Mouse (Mus musculus): ENCODE results near the gene Dnm1. TPM values are rescaled to one million over a fixed set of nuclear protein-coding genes. Genes with fewer than 3 reads are reported as not detected.
A peak's percentile ranks its signal among the peaks of the same experiment; 100 is the strongest.

The Dnm1 gene
- total and polyA plus RNA-seq, 2 experiments: 0.09 to 0.60 TPM

DNA sequence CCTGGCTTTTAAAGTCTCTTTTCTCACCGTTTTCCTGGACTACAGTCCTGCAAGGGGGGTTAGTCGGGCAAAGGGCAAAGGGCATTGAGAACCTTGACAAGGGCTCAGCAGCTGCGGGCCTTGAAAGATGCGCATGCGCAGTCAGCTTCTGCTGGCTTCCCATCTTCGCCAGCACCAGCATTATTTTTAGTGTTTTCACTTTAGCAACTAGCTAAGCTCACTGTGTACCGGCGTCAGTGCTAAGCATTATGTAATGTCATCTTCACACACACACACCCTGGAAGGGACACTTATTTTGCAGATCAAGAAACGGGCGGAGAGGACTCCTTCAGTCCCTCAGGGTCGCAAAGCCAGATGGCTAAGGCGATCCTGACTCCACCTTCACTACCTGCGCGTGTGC lies 7.6 kb upstream of the Dnm1 start:
- peaks cover 3% of the 10 kb centered on the region; the same call in 1 of the 2 replicates for H3K79me2 ChIP-seq (ENCODE audit: control insufficient read depth, insufficient read depth, low read length)
- H3K4me1 ChIP-seq (ENCODE audit: control insufficient read depth, insufficient read depth, low read length): peaks cover 7% of the 10 kb centered on the region; the same call in 1 of the 2 replicates
- TF ChIP-seq CTCF (IDR thresholded peaks at IDR 0.05; ENCODE audit: low read depth, low read length) (no peak), POLR2A (IDR thresholded peaks at IDR 0.05; ENCODE audit: extremely low read depth, insufficient read depth, low read length) (no peak)
- no peaks in the 10 kb centered on the region for H3K36me3 ChIP-seq (ENCODE audit: control insufficient read depth, insufficient read depth, low read length)
- peak; percentile 90 for DNase-seq (ENCODE audit: extremely low read depth, low read depth, low spot score)
- peak overlapping the region; percentile 46 for H3K4me3 ChIP-seq (ENCODE audit: insufficient read depth, low read depth, low read length)
- H3K9ac ChIP-seq (ENCODE audit: low read depth, low read length): peak overlapping the region; percentile 61
- H3K27ac ChIP-seq (replicated peaks; ENCODE audit: insufficient read depth, low read depth, low read length): peak overlapping the region; percentile 93
- WGBS: 3% methylated on average over 14 of the region's 14 CpGs
- no peaks in the 10 kb centered on the region for H3K27me3 ChIP-seq (ENCODE audit: control insufficient read depth, insufficient read depth, low read length)

DNA sequence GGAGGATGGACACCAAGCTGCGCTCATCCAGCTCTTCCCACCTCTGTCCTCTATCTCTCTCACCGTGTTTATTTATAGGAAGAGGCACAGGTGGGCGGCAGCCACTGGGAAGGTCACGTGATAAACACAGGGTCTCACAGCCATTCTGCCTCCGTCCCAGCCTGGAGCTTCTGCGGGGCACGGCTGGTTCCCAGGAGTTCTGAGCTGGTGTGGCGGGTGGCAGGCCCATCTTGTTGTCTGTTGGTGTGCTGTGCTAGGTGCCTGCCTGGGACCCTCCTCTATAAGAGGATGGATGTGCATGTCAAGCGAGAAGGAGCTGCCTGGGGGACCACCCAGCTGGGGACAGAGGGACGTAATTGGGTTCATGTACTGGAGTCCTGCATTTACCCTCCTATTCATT lies 5.2 kb upstream of the Dnm1 start:
- peaks cover 4% of the 10 kb centered on the region; the same call in 1 of the 2 replicates for H3K4me1 ChIP-seq (ENCODE audit: control insufficient read depth, insufficient read depth, low read length)
- no peaks in the 10 kb centered on the region for H3K27me3 ChIP-seq (ENCODE audit: control insufficient read depth, insufficient read depth, low read length)
- no peaks in the 10 kb centered on the region for H3K79me2 ChIP-seq (ENCODE audit: control insufficient read depth, insufficient read depth, low read length)
- no peak overlapping the region for H3K9ac ChIP-seq (ENCODE audit: low read depth, low read length)
- no peak overlapping the region for H3K4me3 ChIP-seq (ENCODE audit: insufficient read depth, low read depth, low read length)
- H3K27ac ChIP-seq (replicated peaks; ENCODE audit: insufficient read depth, low read depth, low read length): no peak overlapping the region
- WGBS: 84% methylated on average over 10 of the region's 10 CpGs
- H3K36me3 ChIP-seq (ENCODE audit: control insufficient read depth, insufficient read depth, low read length): no peaks in the 10 kb centered on the region
- TF ChIP-seq CTCF (IDR thresholded peaks at IDR 0.05; ENCODE audit: low read depth, low read length): no peak
- TF ChIP-seq POLR2A (IDR thresholded peaks at IDR 0.05; ENCODE audit: extremely low read depth, insufficient read depth, low read length): no peak
- DNase-seq (ENCODE audit: extremely low read depth, low read depth, low spot score): no peak

DNA sequence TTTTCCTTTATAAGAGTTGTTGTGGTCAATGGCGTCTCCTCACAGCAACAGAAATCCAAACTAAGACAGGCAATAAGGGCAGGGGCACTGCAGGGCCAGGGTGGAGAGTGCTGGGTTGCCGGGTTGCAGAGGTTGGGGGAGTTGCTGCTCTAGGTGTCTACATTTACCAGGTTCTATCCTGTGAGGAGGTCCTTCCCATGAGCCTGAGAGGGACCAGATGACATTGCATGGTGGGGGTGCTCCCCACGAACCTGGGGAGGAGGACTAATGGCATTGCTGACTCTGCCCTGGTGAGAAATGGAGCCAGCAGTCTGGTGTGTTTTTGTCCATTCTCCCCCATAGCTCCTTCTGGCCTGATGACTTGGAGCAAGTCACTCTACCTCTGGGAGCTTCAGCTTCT lies 4.6 kb upstream of the Dnm1 start:
- Histone ChIP-seq H3K4me3 (ENCODE audit: insufficient read depth, low read depth, low read length) (no peak overlapping the region), H3K9ac (ENCODE audit: low read depth, low read length) (no peak overlapping the region), H3K79me2 (ENCODE audit: control insufficient read depth, insufficient read depth, low read length) (no peaks in the 10 kb centered on the region), H3K27ac (replicated peaks; ENCODE audit: insufficient read depth, low read depth, low read length) (no peak overlapping the region), H3K27me3 (ENCODE audit: control insufficient read depth, insufficient read depth, low read length) (peaks cover 3% of the 10 kb centered on the region; the same call in 1 of the 2 replicates), H3K4me1 (ENCODE audit: control insufficient read depth, insufficient read depth, low read length) (peaks cover 4% of the 10 kb centered on the region; the same call in 1 of the 2 replicates), H3K36me3 (ENCODE audit: control insufficient read depth, insufficient read depth, low read length) (no peaks in the 10 kb centered on the region)
- no peak for DNase-seq (ENCODE audit: extremely low read depth, low read depth, low spot score)
- 76% methylated on average over 3 of the region's 3 CpGs for WGBS
- TF ChIP-seq POLR2A (IDR thresholded peaks at IDR 0.05; ENCODE audit: extremely low read depth, insufficient read depth, low read length): no peak
- no peak for TF ChIP-seq CTCF (IDR thresholded peaks at IDR 0.05; ENCODE audit: low read depth, low read length)

DNA sequence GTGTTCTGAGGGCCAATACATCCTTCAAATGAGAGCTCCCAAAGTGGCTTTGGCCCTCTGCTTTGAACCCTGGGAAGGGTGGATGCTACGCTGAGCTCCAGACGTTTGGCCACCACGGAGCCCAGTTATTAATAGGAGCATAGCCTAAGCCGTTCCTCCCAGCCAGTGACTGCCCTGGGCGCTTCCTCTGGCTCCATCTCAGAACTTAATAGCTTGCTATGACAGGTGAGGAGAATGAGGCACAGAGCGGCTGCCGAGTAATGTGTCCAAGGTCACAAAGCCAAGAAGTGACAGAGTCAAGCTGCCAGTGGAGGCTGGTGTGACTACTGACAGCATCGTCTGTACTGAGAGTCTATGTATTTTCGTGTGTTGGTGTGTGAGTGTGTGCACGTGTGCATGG lies 3.1 kb upstream of the Dnm1 start:
- no peak for DNase-seq (ENCODE audit: extremely low read depth, low read depth, low spot score)
- no peak overlapping the region for H3K9ac ChIP-seq (ENCODE audit: low read depth, low read length)
- H3K79me2 ChIP-seq (ENCODE audit: control insufficient read depth, insufficient read depth, low read length): no peaks in the 10 kb centered on the region
- no peak overlapping the region for H3K4me3 ChIP-seq (ENCODE audit: insufficient read depth, low read depth, low read length)
- H3K27ac ChIP-seq (replicated peaks; ENCODE audit: insufficient read depth, low read depth, low read length): no peak overlapping the region
- H3K36me3 ChIP-seq (ENCODE audit: control insufficient read depth, insufficient read depth, low read length): no peaks in the 10 kb centered on the region
- H3K4me1 ChIP-seq (ENCODE audit: control insufficient read depth, insufficient read depth, low read length): no peaks in the 10 kb centered on the region
- WGBS: 84% methylated on average over 10 of the region's 10 CpGs
- peaks cover 12% of the 10 kb centered on the region; the same call in 1 of the 2 replicates for H3K27me3 ChIP-seq (ENCODE audit: control insufficient read depth, insufficient read depth, low read length)
- TF ChIP-seq CTCF (IDR thresholded peaks at IDR 0.05; ENCODE audit: low read depth, low read length) (no peak), POLR2A (IDR thresholded peaks at IDR 0.05; ENCODE audit: extremely low read depth, insufficient read depth, low read length) (no peak)

DNA sequence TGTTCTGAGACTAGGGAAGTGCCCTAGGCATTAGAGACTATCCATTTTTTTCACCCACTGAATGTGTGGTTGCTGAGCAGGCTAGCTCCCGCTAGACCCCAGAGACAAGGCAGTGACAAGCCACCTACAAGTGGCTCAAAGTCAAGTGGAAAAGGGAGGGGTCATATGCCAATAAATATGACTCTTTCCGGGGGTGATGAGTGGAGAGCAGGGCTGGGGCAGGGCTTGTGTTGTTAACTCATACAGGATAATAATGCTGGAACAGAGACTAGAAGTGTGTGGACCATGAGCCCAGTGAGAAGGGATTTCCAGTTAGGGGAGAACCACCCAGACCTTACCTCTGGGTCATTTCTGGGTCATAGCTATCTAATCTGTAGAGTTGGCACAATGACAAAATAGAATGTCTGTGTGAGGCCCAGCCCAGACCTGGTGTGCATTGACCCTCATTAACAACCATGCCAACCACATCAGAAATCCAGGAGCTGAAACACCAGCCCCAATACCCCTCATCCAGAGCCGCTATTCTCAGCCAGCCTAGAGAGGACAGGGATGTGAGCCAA lies 1.3 kb upstream of the Dnm1 start:
- 85% methylated on average over 3 of the region's 3 CpGs for WGBS
- Histone ChIP-seq H3K4me1 (ENCODE audit: control insufficient read depth, insufficient read depth, low read length) (no peaks in the 10 kb centered on the region), H3K9ac (ENCODE audit: low read depth, low read length) (no peak overlapping the region), H3K27ac (replicated peaks; ENCODE audit: insufficient read depth, low read depth, low read length) (no peak overlapping the region), H3K4me3 (ENCODE audit: insufficient read depth, low read depth, low read length) (no peak overlapping the region), H3K36me3 (ENCODE audit: control insufficient read depth, insufficient read depth, low read length) (no peaks in the 10 kb centered on the region), H3K79me2 (ENCODE audit: control insufficient read depth, insufficient read depth, low read length) (no peaks in the 10 kb centered on the region), H3K27me3 (ENCODE audit: control insufficient read depth, insufficient read depth, low read length) (peaks cover 12% of the 10 kb centered on the region; the same call in 1 of the 2 replicates)
- TF ChIP-seq CTCF (IDR thresholded peaks at IDR 0.05; ENCODE audit: low read depth, low read length) (no peak), POLR2A (IDR thresholded peaks at IDR 0.05; ENCODE audit: extremely low read depth, insufficient read depth, low read length) (no peak)
- no peak for DNase-seq (ENCODE audit: extremely low read depth, low read depth, low spot score)

DNA sequence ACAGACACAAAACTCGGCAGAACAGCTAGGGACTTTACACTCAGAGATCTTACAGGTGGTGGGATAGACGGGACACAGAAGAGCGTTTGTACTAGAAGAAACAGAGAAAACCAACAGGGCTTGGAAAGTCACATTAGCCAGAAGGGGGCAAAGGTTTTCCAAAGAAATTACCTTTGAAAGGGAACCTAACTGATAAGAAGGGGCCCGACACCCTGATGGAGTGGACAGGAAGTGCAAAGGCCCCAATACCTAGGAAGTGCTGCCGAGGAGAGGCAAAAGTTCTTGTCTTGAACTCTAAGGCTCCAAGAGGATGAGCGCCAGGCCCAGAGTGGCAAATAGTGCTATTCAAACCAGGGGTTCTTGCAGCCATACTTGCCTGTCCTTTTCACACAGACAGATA lies 698 bp upstream of the Dnm1 start:
- no peak for DNase-seq (ENCODE audit: extremely low read depth, low read depth, low spot score)
- WGBS: 54% methylated on average over 6 of the region's 6 CpGs
- H3K9ac ChIP-seq (ENCODE audit: low read depth, low read length): no peak overlapping the region
- H3K4me3 ChIP-seq (ENCODE audit: insufficient read depth, low read depth, low read length): no peak overlapping the region
- H3K27ac ChIP-seq (replicated peaks; ENCODE audit: insufficient read depth, low read depth, low read length): no peak overlapping the region
- TF ChIP-seq POLR2A (IDR thresholded peaks at IDR 0.05; ENCODE audit: extremely low read depth, insufficient read depth, low read length): no peak
- no peak for TF ChIP-seq CTCF (IDR thresholded peaks at IDR 0.05; ENCODE audit: low read depth, low read length)
- H3K27me3 ChIP-seq (ENCODE audit: control insufficient read depth, insufficient read depth, low read length): peaks cover 12% of the 10 kb centered on the region; the same call in 1 of the 2 replicates
- H3K4me1 ChIP-seq (ENCODE audit: control insufficient read depth, insufficient read depth, low read length): no peaks in the 10 kb centered on the region
- no peaks in the 10 kb centered on the region for H3K36me3 ChIP-seq (ENCODE audit: control insufficient read depth, insufficient read depth, low read length)
- no peaks in the 10 kb centered on the region for H3K79me2 ChIP-seq (ENCODE audit: control insufficient read depth, insufficient read depth, low read length)
